Mouse (Mus musculus): ENCODE measurements at regions not wholly inside any gene's neighbourhood (a gene's known extent, or its start where the extent isn't known, plus 50 kb on each side); places are given as distances from the start of the nearest gene placed in this dataset.

- TF ChIP-seq CTCF (IDR thresholded peaks at IDR 0.05; ENCODE audit: borderline replicate concordance, extremely low read depth, insufficient read depth, insufficient read length) (peak; percentile 34; the same call in 1 of the 2 replicates), POLR2A (IDR thresholded peaks at IDR 0.05; ENCODE audit: borderline replicate concordance, extremely low read depth, insufficient read depth, insufficient read length, poor library complexity, severe bottlenecking) (no peak)
Measured at GRCm38 (mm10) chr11:63392378-63392777, 263.6 kb downstream of the Pmp22 start.

Measured in brain, embryonic 14.5 days (tissue).